Mouse (Mus musculus): ENCODE data around the gene Tmem176a. TPM values are rescaled to one million over a fixed set of nuclear protein-coding genes. Genes with fewer than 3 reads are reported as not detected.

Tmem176a gene
- total and polyA plus RNA-seq, 3 experiments: 3.9 to 18.5 TPM; not detected in 1

- Histone ChIP-seq H3K9ac (ENCODE audit: control insufficient read depth, low read depth, low read length, poor library complexity, severe bottlenecking) (no peak overlapping the region), H3K27me3 (ENCODE audit: control insufficient read depth in 1 of 2, insufficient read depth in 2 of 2, low read length in 2 of 2) (no peaks in the 10 kb centered on the region), H3K36me3 (ENCODE audit: control insufficient read depth in 1 of 2, insufficient read depth in 2 of 2, low read length in 2 of 2) (no peaks in the 10 kb centered on the region), H3K4me1 (ENCODE audit: control insufficient read depth in 1 of 2, insufficient read depth in 2 of 2, low read length in 2 of 2) (peaks cover 0 to 3% of the 10 kb centered on the region in 2 experiments; a peak in 1 of 4 replicates), H3K9me3 (replicated peaks; ENCODE audit: insufficient read depth, low read length) (no peaks in the 10 kb centered on the region), H3K79me2 (ENCODE audit: control insufficient read depth, insufficient read depth, low read length, poor library complexity) (no peaks in the 10 kb centered on the region), H3K4me3 (ENCODE audit: control insufficient read depth in 1 of 2, insufficient read depth in 1 of 2, low read depth in 2 of 2, low read length in 2 of 2) (no peak overlapping the region), H3K27ac (ENCODE audit: control insufficient read depth, low read depth, low read length) (no peak overlapping the region)
- no peak for DNase-seq (ENCODE audit: low read depth, low spot score)
- TF ChIP-seq MEF2A (IDR thresholded peaks at IDR 0.05; ENCODE audit: extremely low read depth, insufficient replicate concordance, low read depth, low read length, poor library complexity, severe bottlenecking): no peak
- no peak for TF ChIP-seq KAT2A (conservative IDR thresholded peaks at IDR 0.05; ENCODE audit: low read depth, low read length)
Measured at GRCm38 (mm10) chr6:48862816-48863215, 22.1 kb downstream of the Tmem176a start.

GRCm38 (mm10) chr6:48863488-48863887, 22.8 kb downstream of the Tmem176a start:
- Histone ChIP-seq H3K4me1 (ENCODE audit: control insufficient read depth in 1 of 2, insufficient read depth in 2 of 2, low read length in 2 of 2) (peaks cover 0 to 3% of the 10 kb centered on the region in 2 experiments; a peak in 1 of 4 replicates), H3K27ac (ENCODE audit: control insufficient read depth, low read depth, low read length) (no peak overlapping the region), H3K36me3 (ENCODE audit: control insufficient read depth in 1 of 2, insufficient read depth in 2 of 2, low read length in 2 of 2) (no peaks in the 10 kb centered on the region), H3K9ac (ENCODE audit: control insufficient read depth, low read depth, low read length, poor library complexity, severe bottlenecking) (no peak overlapping the region), H3K27me3 (ENCODE audit: control insufficient read depth in 1 of 2, insufficient read depth in 2 of 2, low read length in 2 of 2) (no peaks in the 10 kb centered on the region), H3K4me3 (ENCODE audit: control insufficient read depth in 1 of 2, insufficient read depth in 1 of 2, low read depth in 2 of 2, low read length in 2 of 2) (no peak overlapping the region), H3K9me3 (replicated peaks; ENCODE audit: insufficient read depth, low read length) (no peaks in the 10 kb centered on the region), H3K79me2 (ENCODE audit: control insufficient read depth, insufficient read depth, low read length, poor library complexity) (no peaks in the 10 kb centered on the region)
- no peak for TF ChIP-seq MAFK (IDR thresholded peaks at IDR 0.05; ENCODE audit: borderline replicate concordance, low read depth, low read length)
- DNase-seq (ENCODE audit: low read depth, low spot score): no peak

GRCm38 (mm10) chr6:48864181-48864580, 23.5 kb downstream of the Tmem176a start:
- no peak overlapping the region for H3K4me3 ChIP-seq (ENCODE audit: control insufficient read depth in 1 of 2, insufficient read depth in 1 of 2, low read depth in 2 of 2, low read length in 2 of 2)
- H3K79me2 ChIP-seq (ENCODE audit: control insufficient read depth, insufficient read depth, low read length, poor library complexity): no peaks in the 10 kb centered on the region
- TF ChIP-seq CTCF (IDR thresholded peaks at IDR 0.05 in 2 of 3, conservative IDR thresholded peaks at IDR 0.05 in 1 of 3; ENCODE audit: control insufficient read depth in 1 of 3, insufficient read depth in 1 of 3, low read depth in 2 of 3, low read length in 3 of 3, poor library complexity in 1 of 3, severe bottlenecking in 1 of 3): no peak
- no peak for DNase-seq (ENCODE audit: low read depth, low spot score)
- no peaks in the 10 kb centered on the region for H3K9me3 ChIP-seq (replicated peaks; ENCODE audit: insufficient read depth, low read length)
- H3K4me1 ChIP-seq (ENCODE audit: control insufficient read depth in 1 of 2, insufficient read depth in 2 of 2, low read length in 2 of 2): peaks cover 0 to 3% of the 10 kb centered on the region in 2 experiments; a peak in 1 of 4 replicates
- H3K36me3 ChIP-seq (ENCODE audit: control insufficient read depth in 1 of 2, insufficient read depth in 2 of 2, low read length in 2 of 2): no peaks in the 10 kb centered on the region
- no peak overlapping the region for H3K9ac ChIP-seq (ENCODE audit: control insufficient read depth, low read depth, low read length, poor library complexity, severe bottlenecking)
- H3K27me3 ChIP-seq (ENCODE audit: control insufficient read depth in 1 of 2, insufficient read depth in 2 of 2, low read length in 2 of 2): no peaks in the 10 kb centered on the region; a peak in 1 of 4 replicates
- H3K27ac ChIP-seq (ENCODE audit: control insufficient read depth, low read depth, low read length): no peak overlapping the region

GRCm38 (mm10) chr6:48864723-48865122, 24.0 kb downstream of the Tmem176a start:
- Histone ChIP-seq H3K4me1 (ENCODE audit: control insufficient read depth in 1 of 2, insufficient read depth in 2 of 2, low read length in 2 of 2) (peaks cover 0 to 3% of the 10 kb centered on the region in 2 experiments; a peak in 1 of 4 replicates), H3K9ac (ENCODE audit: control insufficient read depth, low read depth, low read length, poor library complexity, severe bottlenecking) (no peak overlapping the region), H3K9me3 (replicated peaks; ENCODE audit: insufficient read depth, low read length) (no peaks in the 10 kb centered on the region), H3K27ac (ENCODE audit: control insufficient read depth, low read depth, low read length) (no peak overlapping the region), H3K4me3 (ENCODE audit: control insufficient read depth in 1 of 2, insufficient read depth in 1 of 2, low read depth in 2 of 2, low read length in 2 of 2) (no peak overlapping the region), H3K27me3 (ENCODE audit: control insufficient read depth in 1 of 2, insufficient read depth in 2 of 2, low read length in 2 of 2) (no peaks in the 10 kb centered on the region; a peak in 1 of 4 replicates), H3K36me3 (ENCODE audit: control insufficient read depth in 1 of 2, insufficient read depth in 2 of 2, low read length in 2 of 2) (no peaks in the 10 kb centered on the region), H3K79me2 (ENCODE audit: control insufficient read depth, insufficient read depth, low read length, poor library complexity) (no peaks in the 10 kb centered on the region)
- no peak for DNase-seq (ENCODE audit: low read depth, low spot score)
- TF ChIP-seq ZNF384 (IDR thresholded peaks at IDR 0.05; ENCODE audit: low read depth, low read length) (no peak), RAD21 (IDR thresholded peaks at IDR 0.05; ENCODE audit: low read depth, low read length) (no peak), GABPA (IDR thresholded peaks at IDR 0.05; ENCODE audit: low read depth, low read length) (no peak), KAT2A (conservative IDR thresholded peaks at IDR 0.05; ENCODE audit: low read depth, low read length) (no peak), ELF1 (IDR thresholded peaks at IDR 0.05; ENCODE audit: low read depth, low read length) (no peak), MYB (IDR thresholded peaks at IDR 0.05; ENCODE audit: low read depth, low read length) (no peak)

Measured in MEL (cell line).